Mouse (Mus musculus) brain, embryonic 14.5 days (tissue): ENCODE measurements around the gene Irak3. TPM values are rescaled to one million over a fixed set of nuclear protein-coding genes. Genes with fewer than 3 reads are reported as not detected.

Experiments
- DNase-seq: peaks from one replicate; pipeline ENCODE4 v3.0.0-alpha.2; 2011; ENCODE audit warnings: low read depth
- CTCF ChIP-seq: fragments of 200-500 bp; IDR thresholded peaks from 2 replicates; pipeline ENCODE4 v1.5.1; 2012; ENCODE audit warnings: inconsistent platforms, mild to moderate bottlenecking, moderate library complexity, borderline replicate concordance; ENCODE audit not compliant: insufficient read depth, insufficient read length; ENCODE audit errors: extremely low read depth
- POLR2A ChIP-seq: fragments of 200-500 bp; IDR thresholded peaks from 2 replicates; pipeline ENCODE4 v1.6.1; 2012; ENCODE audit warnings: mild to moderate bottlenecking, inconsistent platforms, borderline replicate concordance; ENCODE audit not compliant: poor library complexity, insufficient read depth, insufficient read length, severe bottlenecking; ENCODE audit errors: extremely low read depth
- polyA plus RNA-seq: library from polyadenylated mRNA; depleted of rRNA; stranded (reverse); fragments of >200 nt; gene quantifications from 2 replicates; pipeline ENCODE4 v1.2.3, GENCODE M21; 2012; rRNA removed

Irak3 gene
- 0.19 and 0.40 TPM in 2 replicates for polyA plus RNA-seq

DNA sequence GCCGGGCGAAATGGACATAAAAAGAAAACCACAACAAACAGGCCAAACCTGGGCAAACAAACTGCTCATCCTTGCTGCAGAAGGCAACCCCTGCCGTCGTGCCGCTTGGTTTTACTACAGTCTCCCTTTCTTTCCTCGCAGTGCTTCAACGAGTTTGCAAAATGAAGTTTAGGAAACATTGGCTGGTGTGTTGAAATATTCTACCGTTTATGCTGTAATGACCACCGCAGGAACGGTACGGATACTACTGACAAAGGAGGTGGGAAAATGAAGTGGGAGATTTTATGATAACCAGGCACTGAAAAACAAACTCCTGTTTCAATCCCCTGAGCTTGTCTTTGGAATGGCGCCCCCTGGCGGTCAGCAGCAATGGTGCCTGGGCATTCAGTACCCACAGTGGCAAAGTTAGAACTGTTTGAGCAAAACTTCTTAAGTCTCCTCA lies at the start of gene Irak3:
TSS of gene Irak3 (minus strand) at position 170 of the 442 bp plus-strand sequence.
- TF ChIP-seq POLR2A, result no peak
- TF ChIP-seq CTCF, result peak; percentile 99
- DNase-seq, result peak; percentile 87

DNA sequence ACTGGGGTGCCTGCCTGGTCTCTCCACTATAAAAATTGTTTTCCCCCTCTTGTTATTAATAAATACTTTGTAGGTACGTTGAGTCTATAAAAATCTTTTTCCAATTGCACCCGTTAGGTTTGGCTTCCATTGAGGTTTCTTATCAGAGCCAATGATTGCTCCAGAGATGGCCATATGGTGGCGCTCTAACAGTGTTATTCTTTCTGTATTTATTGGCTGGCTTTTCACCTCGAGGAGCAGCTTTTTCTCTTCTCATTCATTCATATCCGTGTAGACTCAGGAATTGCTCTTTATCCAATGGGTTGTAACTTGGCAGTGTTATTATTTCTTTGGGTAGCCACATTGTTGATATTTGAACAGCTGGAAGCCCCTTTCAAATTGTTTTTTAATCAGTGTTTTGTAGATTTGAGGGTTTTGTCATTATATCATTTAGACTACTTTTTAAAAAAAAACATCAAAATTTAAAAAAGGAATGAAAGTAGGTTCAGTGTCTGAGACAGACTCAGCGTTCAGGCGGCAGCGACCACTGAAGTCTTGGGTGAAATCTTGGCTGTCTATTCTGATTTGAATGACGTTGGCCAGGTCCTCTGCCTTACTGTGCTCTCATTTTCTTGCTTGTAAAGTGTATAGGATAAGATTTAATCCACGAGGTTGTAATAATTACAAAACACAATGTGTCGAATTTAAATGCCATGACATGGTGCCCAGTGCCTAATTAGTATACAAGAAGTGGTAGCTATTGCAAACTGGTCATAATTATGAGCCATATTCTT lies 49.2 kb upstream of the Irak3 start:
- peak; percentile 16; the same call in 1 of the 2 replicates for TF ChIP-seq CTCF
- TF ChIP-seq POLR2A, result no peak
- no peak for DNase-seq

DNA sequence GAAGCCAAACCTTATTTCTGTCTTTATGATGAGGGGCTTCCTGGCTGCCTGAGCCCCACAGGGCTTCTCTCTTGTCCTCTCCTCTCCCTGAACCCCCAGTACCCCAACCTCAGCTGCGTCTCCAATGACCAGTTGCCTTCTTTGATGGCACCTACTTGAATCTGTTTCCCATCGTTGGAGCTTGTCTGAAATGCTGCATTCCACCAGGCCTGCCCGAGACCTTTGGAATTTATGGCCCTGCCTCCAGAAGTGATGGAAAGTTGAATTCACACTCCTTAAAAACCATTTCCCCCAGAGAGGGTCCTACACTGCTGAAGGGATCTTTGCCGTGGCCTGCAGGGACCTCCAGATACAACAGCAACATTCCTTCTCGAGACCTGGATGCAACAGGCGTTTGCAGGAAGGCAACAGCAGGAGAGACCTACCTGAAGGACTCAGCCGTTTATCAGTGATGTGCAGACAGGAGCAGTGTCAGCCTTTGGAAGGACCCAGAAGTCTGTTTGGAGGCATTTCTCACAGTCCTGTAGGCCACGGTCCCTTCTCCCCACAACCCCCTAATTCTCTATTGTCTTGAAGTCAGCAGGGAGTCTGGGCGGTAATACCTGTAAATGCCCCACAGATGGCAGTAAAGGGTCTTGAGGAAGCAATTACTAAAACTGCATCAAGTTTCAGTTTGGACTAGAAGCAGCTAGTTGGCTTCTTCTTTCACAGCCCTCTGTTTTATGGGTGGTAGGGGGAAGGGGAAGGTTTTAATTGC lies 45.2 kb upstream of the Irak3 start:
- TF ChIP-seq CTCF, result peak; percentile 65; the same call in 1 of the 2 replicates
- no peak for TF ChIP-seq POLR2A

DNA sequence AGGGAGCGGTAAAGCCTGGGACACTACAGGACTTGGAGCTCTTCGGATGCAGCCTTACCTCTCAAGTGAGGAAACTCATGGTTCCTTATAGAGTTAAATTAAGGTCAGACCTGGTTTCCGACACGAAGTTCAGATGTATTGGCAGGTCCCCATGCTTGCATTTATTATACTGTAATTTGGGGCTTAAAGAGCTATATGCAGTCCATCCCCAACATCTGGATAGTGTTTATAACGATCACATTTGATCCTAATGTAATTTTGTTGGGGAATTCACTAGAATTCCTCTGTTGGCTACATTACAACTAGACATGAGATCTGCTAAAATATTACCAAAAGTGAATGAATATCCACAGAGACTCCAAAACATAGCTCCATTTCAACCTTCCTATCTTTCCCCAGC lies 43.8 kb upstream of the Irak3 start:
- DNase-seq, result no peak
- TF ChIP-seq CTCF (no peak), POLR2A (no peak)

More for the DNA sequence above, 45.2 kb upstream of the Irak3 start:
- DNase-seq, result peak; percentile 87

DNA sequence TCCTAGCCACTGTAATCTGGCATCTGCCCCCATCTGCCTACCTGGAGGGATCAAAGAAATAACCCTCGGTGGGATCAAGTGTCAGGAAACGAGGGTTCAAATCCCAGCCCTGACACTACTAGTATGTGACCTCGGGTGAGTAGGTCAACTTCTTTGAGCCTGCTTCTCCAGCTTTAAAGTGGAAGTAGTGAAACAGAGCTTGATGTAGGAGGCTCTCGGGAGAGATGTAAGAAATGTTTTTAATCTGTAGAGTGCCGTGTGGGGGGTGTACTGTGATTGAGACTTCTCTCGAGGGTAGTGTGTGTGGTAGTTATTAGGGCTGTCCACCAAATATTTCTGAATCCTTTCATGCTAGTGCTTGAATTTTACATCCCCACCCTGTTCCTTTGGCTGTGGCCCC lies 40.5 kb upstream of the Irak3 start:
- no peak for DNase-seq
- no peak for TF ChIP-seq POLR2A
- TF ChIP-seq CTCF, result no peak

DNA sequence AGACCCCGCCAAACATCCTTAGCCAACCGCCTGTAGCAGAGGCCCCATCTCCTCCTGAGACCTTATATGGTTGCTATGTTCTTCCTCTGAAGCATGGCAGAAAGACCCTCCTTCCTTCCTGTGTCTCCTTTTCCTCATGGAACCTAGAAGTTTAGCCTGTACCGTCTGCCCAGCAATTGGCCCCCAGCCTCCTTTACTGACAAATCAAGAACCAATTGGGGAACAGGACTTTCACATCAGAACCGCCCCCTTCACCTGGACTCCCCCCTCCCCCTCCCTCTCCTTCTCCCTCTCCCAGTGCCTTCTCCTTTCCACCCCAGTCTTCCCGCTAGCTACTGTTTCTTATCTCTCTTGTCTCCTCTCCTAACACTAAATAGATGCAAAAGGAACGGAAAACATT lies 37.5 kb upstream of the Irak3 start:
- DNase-seq, result no peak
- TF ChIP-seq CTCF, result no peak
- no peak for TF ChIP-seq POLR2A

DNA sequence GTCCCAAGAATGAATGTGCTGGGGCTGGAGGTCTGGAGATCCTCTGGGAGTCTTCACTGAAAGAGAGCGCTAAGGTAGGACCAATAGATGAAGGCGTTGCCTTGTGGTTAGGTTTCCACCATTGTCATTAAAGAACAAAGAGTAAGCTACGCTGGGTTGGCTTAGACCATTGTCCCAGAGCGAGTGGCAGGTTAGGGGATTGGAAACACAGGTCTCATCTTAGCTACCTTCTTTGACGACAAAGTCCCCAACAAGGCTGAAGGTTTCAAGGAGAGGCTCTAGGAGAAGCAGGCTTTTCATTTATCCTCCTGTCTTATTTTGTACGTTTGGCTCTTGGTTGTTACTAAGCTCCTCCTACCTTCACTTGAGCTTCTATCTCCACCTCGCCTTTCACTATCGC lies 36.3 kb upstream of the Irak3 start:
- no peak for DNase-seq
- TF ChIP-seq POLR2A, result no peak
- TF ChIP-seq CTCF, result no peak

DNA sequence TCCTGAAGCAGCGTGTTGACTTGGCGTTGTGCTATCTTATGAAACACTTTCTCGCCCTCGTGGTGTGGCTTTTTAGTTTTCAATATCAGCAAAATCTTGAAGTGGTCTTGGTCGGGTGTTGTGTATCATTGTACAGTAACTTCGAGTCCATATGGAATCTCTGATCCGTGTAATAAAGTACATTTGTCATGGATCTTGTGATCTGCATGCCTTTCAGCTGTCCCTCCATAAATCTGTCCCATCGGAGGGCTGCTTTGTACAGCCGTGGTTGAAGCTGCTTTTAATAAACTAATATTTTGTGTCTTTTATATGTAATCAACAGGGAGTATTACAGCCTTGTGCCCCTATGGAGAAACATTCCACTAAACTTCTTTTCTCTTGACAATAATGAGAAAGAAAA lies 34.9 kb upstream of the Irak3 start:
- DNase-seq, result no peak
- TF ChIP-seq POLR2A (no peak), CTCF (no peak)

DNA sequence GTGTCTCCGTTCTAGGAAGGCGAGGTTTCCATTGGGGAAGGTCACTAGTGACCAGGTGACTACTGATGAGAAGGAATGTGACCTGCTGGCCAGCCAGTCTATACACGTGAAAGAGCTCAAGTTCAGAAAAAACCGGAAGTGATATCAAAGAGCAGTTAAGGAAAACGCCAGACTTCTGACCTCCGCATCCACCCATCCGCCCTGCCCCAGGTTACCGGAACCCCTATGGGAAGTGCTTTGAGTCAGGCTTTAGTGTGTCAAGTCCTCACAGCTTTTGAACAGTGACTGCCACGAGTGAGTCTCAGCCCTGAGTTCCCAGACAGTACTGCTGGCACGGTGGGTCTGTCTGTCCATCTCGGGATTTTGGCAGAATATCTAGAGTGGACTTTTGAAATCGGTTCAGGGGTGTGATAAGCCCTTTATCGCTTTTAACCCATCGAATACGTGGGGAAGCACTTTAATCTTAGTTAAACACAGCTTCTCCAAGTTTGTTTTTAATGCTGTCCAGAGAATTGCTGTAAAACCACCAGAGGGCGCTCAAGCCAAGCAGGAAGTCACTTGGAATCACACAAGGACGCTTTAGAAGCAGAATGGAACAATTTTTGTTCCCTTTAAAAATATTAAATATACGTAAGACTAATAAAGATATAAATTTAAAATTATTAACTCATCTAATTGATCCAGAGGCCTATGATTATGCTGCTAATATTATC lies 31.9 kb upstream of the Irak3 start:
- DNase-seq, result peak; percentile 88
- TF ChIP-seq CTCF, result peak; percentile 80; the same call in 1 of the 2 replicates
- TF ChIP-seq POLR2A, result no peak

DNA sequence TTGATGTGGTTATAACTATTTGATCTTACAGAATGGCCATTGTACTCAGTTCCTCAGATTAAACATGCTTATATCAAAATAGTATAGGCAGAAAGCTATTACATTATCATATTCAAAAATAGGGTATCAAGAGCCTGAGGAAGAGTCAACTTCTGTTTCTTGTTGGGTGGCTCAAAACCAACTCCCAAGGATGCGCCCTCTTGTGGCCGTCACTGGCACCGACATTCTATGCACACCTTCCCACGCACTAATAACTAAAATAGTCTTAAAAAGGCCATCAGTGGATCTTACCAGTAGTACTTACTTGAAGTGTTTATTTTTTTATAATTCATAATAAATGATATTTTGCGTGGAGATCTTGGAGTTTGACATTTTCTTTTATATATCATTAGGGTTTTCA lies 29.8 kb upstream of the Irak3 start:
- DNase-seq, result peak; percentile 73
- TF ChIP-seq POLR2A (no peak), CTCF (peak; percentile 87)
